Mouse (Mus musculus): ENCODE results near the gene Spred3. TPM values are rescaled to one million over a fixed set of nuclear protein-coding genes. Genes with fewer than 3 reads are reported as not detected.
A peak's percentile ranks its signal among the peaks of the same experiment; 100 is the strongest.
"Not testable (repeated sequence)": the region's sequence is repeated elsewhere in the genome, so short reads cannot be mapped to it uniquely, and the experiment has no call there.

Spred3 gene
- polyA plus RNA-seq, 1 experiment from 2014 or later = 5.6 TPM

- Histone ChIP-seq H3K27ac (no peak overlapping the region), H3K9ac (no peak overlapping the region), H3K4me2 (no peak overlapping the region), H3K4me3 (no peak overlapping the region), H3K4me1 (no peaks in the 10 kb centered on the region), H3K9me3 (replicated peaks) (no peaks in the 10 kb centered on the region), H3K27me3 (peaks cover 5% of the 10 kb centered on the region; the same call in 1 of the 2 replicates), H3K36me3 (ENCODE audit: poor library complexity, severe bottlenecking) (no peaks in the 10 kb centered on the region)
- WGBS = 88% methylated on average over 8 of the region's 8 CpGs
- ATAC-seq = no peak
Observed at GRCm38 (mm10) chr7:29141416-29141815, 28.8 kb downstream of the Spred3 start.

GRCm38 (mm10) chr7:29139237-29139636 is 31.0 kb downstream of the Spred3 start:
- H3K4me2 ChIP-seq; H3K4me1 ChIP-seq; ATAC-seq; H3K4me3 ChIP-seq; H3K9ac ChIP-seq; H3K9me3 ChIP-seq (replicated peaks); H3K36me3 ChIP-seq (ENCODE audit: poor library complexity, severe bottlenecking); H3K27ac ChIP-seq: not testable (repeated sequence)
- H3K27me3 ChIP-seq = peaks cover 20% of the 10 kb centered on the region
- WGBS = 89% methylated on average over 3 of the region's 4 CpGs

- H3K27me3 ChIP-seq = peaks cover 23% of the 10 kb centered on the region
- H3K36me3 ChIP-seq (ENCODE audit: poor library complexity, severe bottlenecking) = no peaks in the 10 kb centered on the region
- 46% methylated on average over 16 of the region's 16 CpGs for WGBS
- H3K9me3 ChIP-seq (replicated peaks) = no peaks in the 10 kb centered on the region
- no peak for ATAC-seq
- H3K27ac ChIP-seq = no peak overlapping the region
- no peak overlapping the region for H3K4me3 ChIP-seq
- H3K4me2 ChIP-seq = no peak overlapping the region
- H3K4me1 ChIP-seq = peaks cover 6% of the 10 kb centered on the region; the same call in 1 of the 2 replicates
- H3K9ac ChIP-seq = no peak overlapping the region
Observed at GRCm38 (mm10) chr7:29137429-29137828, 32.8 kb downstream of the Spred3 start.

GRCm38 (mm10) chr7:29134693-29135386 is 35.4 kb downstream of the Spred3 start, which contains the start of gene Rasgrp4:
Gene Rasgrp4 (plus strand): TSS chr7:29134851.
- ATAC-seq = no peak
- WGBS = 4% methylated on average over 9 of the region's 20 CpGs
- peak within 1 kb of the TSS; percentile 34; the same call in 1 of the 2 replicates for H3K9ac ChIP-seq
- peaks cover 6% of the 10 kb centered on the region; the same call in 1 of the 2 replicates for H3K4me1 ChIP-seq
- H3K9me3 ChIP-seq (replicated peaks) = no peaks in the 10 kb centered on the region
- no peak within 1 kb of the TSS for H3K27ac ChIP-seq
- peak within 1 kb of the TSS; percentile 26 for H3K4me3 ChIP-seq
- H3K27me3 ChIP-seq = peaks cover 23% of the 10 kb centered on the region
- H3K4me2 ChIP-seq = peak within 1 kb of the TSS; percentile 53
- H3K36me3 ChIP-seq (ENCODE audit: poor library complexity, severe bottlenecking) = no peaks in the 10 kb centered on the region

- H3K4me2 ChIP-seq = peak overlapping the region; percentile 53
- no peak for ATAC-seq
- WGBS = 3% methylated on average over 4 of the region's 4 CpGs
- peaks cover 23% of the 10 kb centered on the region for H3K27me3 ChIP-seq
- H3K36me3 ChIP-seq (ENCODE audit: poor library complexity, severe bottlenecking) = no peaks in the 10 kb centered on the region
- no peak overlapping the region for H3K27ac ChIP-seq
- H3K9me3 ChIP-seq (replicated peaks) = no peaks in the 10 kb centered on the region
- H3K4me3 ChIP-seq = peak overlapping the region; percentile 26
- H3K4me1 ChIP-seq = peaks cover 6% of the 10 kb centered on the region; the same call in 1 of the 2 replicates
- no peak overlapping the region for H3K9ac ChIP-seq
Observed at GRCm38 (mm10) chr7:29134230-29134629, 36.0 kb downstream of the Spred3 start.

- no peaks in the 10 kb centered on the region for H3K36me3 ChIP-seq (ENCODE audit: poor library complexity, severe bottlenecking)
- WGBS = 29% methylated on average over 2 of the region's 2 CpGs
- no peak overlapping the region for H3K4me2 ChIP-seq
- H3K9ac ChIP-seq = no peak overlapping the region
- no peak overlapping the region for H3K27ac ChIP-seq
- no peak for ATAC-seq
- peaks cover 8% of the 10 kb centered on the region; the same call in 1 of the 2 replicates for H3K27me3 ChIP-seq
- no peaks in the 10 kb centered on the region for H3K9me3 ChIP-seq (replicated peaks)
- H3K4me3 ChIP-seq = no peak overlapping the region
- H3K4me1 ChIP-seq = peaks cover 11% of the 10 kb centered on the region
Observed at GRCm38 (mm10) chr7:29128725-29129124, 41.5 kb downstream of the Spred3 start.

- Histone ChIP-seq H3K4me2 (no peak overlapping the region), H3K36me3 (ENCODE audit: poor library complexity, severe bottlenecking) (no peaks in the 10 kb centered on the region), H3K27ac (no peak overlapping the region), H3K27me3 (peaks cover 5% of the 10 kb centered on the region; the same call in 1 of the 2 replicates), H3K4me3 (no peak overlapping the region), H3K9ac (no peak overlapping the region), H3K4me1 (peaks cover 11% of the 10 kb centered on the region), H3K9me3 (replicated peaks) (no peaks in the 10 kb centered on the region)
- 41% methylated on average over 7 of the region's 7 CpGs for WGBS
- ATAC-seq = no peak
Observed at GRCm38 (mm10) chr7:29126173-29126915, 43.9 kb downstream of the Spred3 start.

GRCm38 (mm10) chr7:29124970-29125369 is 45.2 kb downstream of the Spred3 start, which contains the start of gene Ryr1:
Gene Ryr1 (minus strand): TSS chr7:29125179.
- peak within 1 kb of the TSS; percentile 54 for H3K9ac ChIP-seq
- no peak within 1 kb of the TSS for H3K27ac ChIP-seq
- H3K4me2 ChIP-seq = peak within 1 kb of the TSS; percentile 72
- H3K4me1 ChIP-seq = peaks cover 11% of the 10 kb centered on the region
- no peaks in the 10 kb centered on the region for H3K36me3 ChIP-seq (ENCODE audit: poor library complexity, severe bottlenecking)
- under 1% methylated on average over 16 of the region's 16 CpGs for WGBS
- no peaks in the 10 kb centered on the region for H3K9me3 ChIP-seq (replicated peaks)
- ATAC-seq = peak; percentile 78
- peak within 1 kb of the TSS; percentile 40 for H3K4me3 ChIP-seq
- H3K27me3 ChIP-seq = peaks cover 5% of the 10 kb centered on the region; the same call in 1 of the 2 replicates

- Histone ChIP-seq H3K4me2 (0 out of 2 replicates have a peak overlapping the region, but pooled peaks have one; percentile 72), H3K27me3 (peaks cover 5% of the 10 kb centered on the region; the same call in 1 of the 2 replicates), H3K4me3 (no peak overlapping the region), H3K36me3 (ENCODE audit: poor library complexity, severe bottlenecking) (no peaks in the 10 kb centered on the region), H3K9me3 (replicated peaks) (no peaks in the 10 kb centered on the region), H3K27ac (no peak overlapping the region), H3K9ac (no peak overlapping the region), H3K4me1 (peaks cover 11% of the 10 kb centered on the region)
- WGBS = 58% methylated on average over 5 of the region's 5 CpGs
- no peak for ATAC-seq
Observed at GRCm38 (mm10) chr7:29123531-29124358, 46.5 kb downstream of the Spred3 start.

- Histone ChIP-seq H3K4me3 (no peak overlapping the region), H3K27me3 (peaks cover 8% of the 10 kb centered on the region; the same call in 1 of the 2 replicates), H3K36me3 (ENCODE audit: poor library complexity, severe bottlenecking) (no peaks in the 10 kb centered on the region), H3K9me3 (replicated peaks) (no peaks in the 10 kb centered on the region), H3K4me1 (peaks cover 11% of the 10 kb centered on the region), H3K27ac (no peak overlapping the region), H3K9ac (no peak overlapping the region), H3K4me2 (no peak overlapping the region)
- WGBS = 92% methylated on average over 9 of the region's 9 CpGs
- ATAC-seq = no peak
Observed at GRCm38 (mm10) chr7:29122821-29123220, 47.4 kb downstream of the Spred3 start.

- ATAC-seq = no peak
- H3K27ac ChIP-seq = no peak overlapping the region
- no peak overlapping the region for H3K4me2 ChIP-seq
- H3K4me1 ChIP-seq = peaks cover 4% of the 10 kb centered on the region
- no peak overlapping the region for H3K4me3 ChIP-seq
- H3K36me3 ChIP-seq (ENCODE audit: poor library complexity, severe bottlenecking) = no peaks in the 10 kb centered on the region
- H3K27me3 ChIP-seq = peaks cover 8% of the 10 kb centered on the region; the same call in 1 of the 2 replicates
- no peaks in the 10 kb centered on the region for H3K9me3 ChIP-seq (replicated peaks)
- H3K9ac ChIP-seq = no peak overlapping the region
- WGBS = 79% methylated on average over 1 of the region's 1 CpGs
Observed at GRCm38 (mm10) chr7:29119526-29119925, 50.7 kb downstream of the Spred3 start.

Measured in forebrain, embryonic 13.5 days (tissue).